Mouse (Mus musculus) lung, adult 2 months (tissue): ENCODE results near the gene Olfr820.
"Not testable (repeated sequence)": the region's sequence is repeated elsewhere in the genome, so short reads cannot be mapped to it uniquely, and the experiment has no call there.

Source experiments
- CTCF ChIP-seq: fragments of 200-500 bp; IDR thresholded peaks from 2 replicates; pipeline ENCODE4 v1.5.1; 2011; ENCODE audit warnings: mild to moderate bottlenecking, low read length, control low read depth; ENCODE audit not compliant: insufficient read depth
- POLR2A ChIP-seq: fragments of 200-500 bp; IDR thresholded peaks from 2 replicates; pipeline ENCODE4 v1.6.1; 2011; ENCODE audit warnings: low read depth, mild to moderate bottlenecking, control low read depth, low read length, borderline replicate concordance; ENCODE audit errors: extremely low read depth

GRCm38 (mm10) chr10:129981867-129982266 is 30.6 kb upstream of the Olfr820 start:
- TF ChIP-seq CTCF, POLR2A: not testable (repeated sequence)
